Mouse (Mus musculus) embryo, embryonic 11.5 days (tissue): ENCODE results near the gene Gpa33.
A peak's percentile ranks its signal among the peaks of the same experiment; 100 is the strongest.

Experiments used
- DNase-seq: peaks from one replicate; pipeline ENCODE4 v3.0.0-alpha.2; 2012; ENCODE audit warnings: low read depth, low spot score

Gene Gpa33

DNA sequence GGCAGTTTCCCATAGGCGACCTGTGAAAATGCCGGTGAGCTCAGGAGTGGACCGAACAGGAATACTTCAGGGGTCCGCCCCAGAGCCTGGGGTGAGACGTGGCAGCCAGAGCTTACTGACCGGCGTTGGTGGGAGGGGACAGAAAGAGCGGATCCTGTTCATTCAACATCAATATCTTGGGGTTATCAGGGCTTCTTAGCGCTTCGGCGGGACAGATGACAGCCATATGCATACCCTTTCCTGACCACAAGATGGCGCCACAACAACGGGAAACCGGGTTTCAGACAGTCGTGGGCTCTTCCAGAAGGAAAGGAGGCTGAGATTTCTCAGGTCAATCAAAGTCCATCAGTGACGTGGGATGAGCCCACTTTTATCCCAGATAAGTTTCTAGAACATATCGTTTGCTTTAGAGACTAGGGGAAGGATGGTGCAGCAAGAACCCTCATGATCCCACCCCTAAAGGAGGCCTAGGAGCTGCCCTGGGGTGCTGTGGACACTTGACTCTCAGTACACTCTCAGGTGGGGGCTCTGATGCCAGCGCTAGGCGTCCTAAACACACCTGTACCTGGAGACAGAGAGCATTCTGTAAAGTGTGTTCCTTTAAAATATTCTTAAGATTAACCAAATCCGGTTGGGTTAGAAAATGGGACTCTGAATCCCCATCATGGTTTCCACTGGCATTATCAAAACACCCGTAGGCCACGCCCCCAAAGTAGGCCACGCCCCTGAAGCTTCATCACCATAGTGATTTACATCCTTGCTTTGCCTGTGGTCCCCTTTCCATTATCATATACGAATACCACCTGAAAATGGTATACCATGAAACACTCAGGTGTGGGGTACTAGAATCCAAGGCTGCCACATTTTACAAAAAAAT, 30.8 kb downstream of the Gpa33 start:
- DNase-seq: peak; percentile 59

DNA sequence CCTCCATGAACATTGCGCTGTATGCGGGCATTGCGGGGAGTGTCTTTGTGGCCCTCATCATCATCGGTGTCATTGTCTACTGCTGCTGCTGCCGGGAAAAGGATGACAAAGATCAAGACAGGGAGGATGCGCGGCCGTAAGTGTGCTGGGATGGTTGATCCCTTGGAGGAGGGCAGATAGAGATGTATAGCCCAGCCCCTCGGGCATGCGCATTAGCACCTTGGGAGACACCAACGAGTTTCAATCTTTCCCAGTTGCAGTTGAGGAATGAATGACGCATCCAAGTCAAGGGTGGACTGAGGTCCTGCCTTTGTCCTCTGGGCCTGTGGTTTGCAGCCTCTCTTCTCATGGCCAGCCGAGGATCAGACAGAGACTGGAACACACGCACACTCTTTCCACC, 34.5 kb downstream of the Gpa33 start:
- DNase-seq: no peak

DNA sequence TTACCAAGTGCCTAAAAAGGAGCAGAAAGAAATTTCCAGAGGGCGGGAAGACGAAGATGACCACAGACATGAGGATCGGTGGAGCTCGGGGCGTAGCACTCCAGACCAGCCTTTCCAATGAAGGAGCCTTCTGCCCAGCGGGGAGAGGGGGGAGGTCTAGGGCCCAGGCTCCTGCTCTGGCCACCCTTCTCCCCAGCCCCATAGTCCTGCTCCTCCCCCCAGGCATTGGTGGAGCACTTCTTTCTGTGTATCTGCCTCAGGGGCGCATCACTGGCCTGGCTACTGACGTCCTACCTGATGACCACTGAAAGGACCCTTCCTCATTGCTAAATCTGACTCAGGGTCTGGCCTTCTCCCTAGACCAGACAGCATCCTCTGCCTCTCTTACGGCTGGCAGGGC, 35.1 kb downstream of the Gpa33 start:
- no peak for DNase-seq

DNA sequence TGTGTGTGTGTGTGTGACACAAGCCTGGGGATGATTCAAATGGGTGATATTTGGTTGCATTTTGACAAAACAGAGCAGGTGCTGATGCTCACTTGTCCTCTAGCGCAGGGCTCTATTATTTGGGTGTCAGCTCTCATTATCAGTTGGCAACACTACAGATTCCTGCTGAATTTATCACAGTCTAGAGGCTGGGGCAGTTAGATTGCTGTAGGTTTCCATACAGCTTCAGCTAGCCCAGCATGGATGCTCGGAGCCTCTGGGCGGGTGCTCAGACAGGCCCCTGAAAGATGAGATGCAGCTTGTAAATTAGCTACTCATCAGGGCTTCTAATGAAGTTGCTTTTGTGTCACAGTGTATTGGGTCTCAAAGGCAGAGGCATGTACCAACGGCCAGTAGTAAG, 37.4 kb downstream of the Gpa33 start:
- DNase-seq: no peak

DNA sequence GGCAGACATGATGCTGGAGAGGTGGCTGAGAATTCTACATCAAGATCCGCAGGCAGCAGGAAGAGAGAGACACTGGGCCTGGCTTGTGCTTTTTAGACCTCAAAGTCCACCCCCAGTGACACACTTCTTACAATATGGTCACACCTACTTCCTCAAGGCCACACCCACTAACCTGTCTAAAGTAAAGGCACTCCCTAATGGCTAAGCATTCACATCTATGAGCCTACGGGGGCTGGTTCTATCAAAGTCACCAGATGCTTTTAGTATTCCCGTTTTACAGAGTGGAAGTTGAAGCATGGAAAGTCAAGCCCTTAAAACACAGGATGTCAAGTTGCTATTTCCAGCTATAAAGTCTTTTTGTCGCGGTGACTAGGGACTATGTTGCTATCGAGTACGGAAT, 38.0 kb downstream of the Gpa33 start:
- DNase-seq: no peak

DNA sequence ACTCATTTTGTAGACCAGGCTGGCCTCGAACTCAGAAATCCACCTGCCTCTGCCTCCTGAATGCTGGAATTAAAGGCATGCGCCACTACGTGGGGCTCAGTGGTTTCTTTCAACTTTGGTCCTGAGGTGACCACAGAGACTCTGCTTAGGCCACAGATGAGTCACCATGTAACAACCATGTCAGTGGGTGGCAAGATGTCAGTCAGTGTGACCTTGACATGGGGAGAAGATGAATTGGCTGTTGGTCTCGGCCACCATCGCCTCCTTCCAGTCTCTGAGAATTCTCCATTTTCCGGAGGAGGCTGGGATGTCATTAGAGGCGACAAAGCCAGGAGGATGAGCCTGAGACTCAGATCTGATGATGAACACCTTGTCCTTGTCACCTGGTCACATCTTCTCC, 39.7 kb downstream of the Gpa33 start:
- DNase-seq: no peak

DNA sequence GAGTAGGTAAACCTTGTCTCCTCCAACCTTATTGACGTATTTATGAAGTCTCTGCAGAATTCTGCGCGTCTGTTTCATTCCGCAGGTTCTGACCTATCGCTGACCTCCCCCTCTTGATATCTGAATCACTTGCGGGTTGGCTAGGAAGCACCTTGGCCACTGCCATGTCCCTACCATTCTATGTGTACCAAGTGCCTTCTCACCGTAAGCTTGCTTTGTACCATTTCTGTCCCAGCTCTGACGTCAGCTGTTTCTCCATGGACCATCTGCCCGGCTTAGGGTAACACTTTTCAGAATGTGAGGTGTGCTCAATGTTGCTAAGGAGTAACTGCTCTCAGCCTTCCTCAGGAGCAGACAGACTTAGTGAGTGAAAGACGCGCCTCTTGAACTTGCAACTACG, 40.8 kb downstream of the Gpa33 start:
- no peak for DNase-seq

DNA sequence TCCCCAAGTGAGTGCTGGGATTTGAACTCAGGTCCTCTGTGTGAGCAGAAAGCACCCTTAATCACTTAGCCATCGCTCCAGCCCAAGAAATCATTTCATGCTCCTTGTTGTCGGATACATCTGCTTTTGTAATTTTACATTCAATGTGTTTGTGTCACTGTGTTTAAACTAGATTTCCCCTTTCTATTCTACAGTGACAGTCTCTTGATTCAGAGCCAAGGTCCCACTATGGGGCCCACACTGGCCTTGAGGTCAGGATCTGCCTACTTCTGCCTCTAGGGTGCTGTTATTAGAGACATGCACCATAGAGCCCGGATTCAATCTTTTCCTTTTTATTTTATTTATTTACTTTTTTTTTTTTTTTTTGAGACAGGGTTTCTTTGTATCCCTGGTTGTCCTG, 43.0 kb downstream of the Gpa33 start:
- DNase-seq: no peak

DNA sequence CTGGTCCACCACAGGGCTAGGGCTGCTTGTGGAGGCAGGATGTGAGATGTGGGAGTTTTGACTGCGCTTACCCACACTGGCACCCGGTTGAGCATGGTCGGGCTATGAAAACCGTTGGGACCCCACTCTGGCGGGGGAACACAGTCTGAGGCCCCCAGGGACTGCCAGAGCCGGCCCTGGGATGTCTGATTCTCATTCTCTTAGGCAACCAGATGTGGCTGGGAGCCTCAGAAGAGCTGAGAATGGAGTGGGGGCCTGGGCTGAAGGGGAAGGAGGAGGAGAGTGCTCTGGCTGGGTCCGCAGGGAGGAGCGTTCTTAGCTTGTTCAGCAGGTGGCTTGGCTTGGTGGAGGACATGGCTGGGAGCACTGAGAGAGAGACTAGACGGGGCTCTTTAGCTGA, 43.6 kb downstream of the Gpa33 start:
- DNase-seq: no peak

DNA sequence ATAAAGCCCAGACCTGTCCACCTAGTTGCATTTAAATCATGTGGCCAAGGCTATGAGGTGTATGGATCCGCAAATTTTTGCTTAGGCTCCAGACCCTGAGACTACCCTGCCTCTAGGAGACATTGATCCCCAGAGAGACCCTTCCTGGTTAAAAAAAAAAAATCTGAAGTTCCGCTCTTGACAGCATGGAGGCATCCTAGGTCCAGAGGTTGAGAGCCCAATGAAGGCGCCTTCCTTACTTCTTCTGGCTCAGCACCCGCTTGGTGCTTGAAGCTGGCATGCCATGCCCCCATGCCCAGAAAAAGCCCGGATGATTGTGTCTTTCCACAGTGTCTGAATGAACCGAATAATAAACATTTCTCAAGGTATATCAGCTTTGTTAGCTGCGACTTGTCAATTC, 51.5 kb downstream of the Gpa33 start:
- DNase-seq: no peak

DNA sequence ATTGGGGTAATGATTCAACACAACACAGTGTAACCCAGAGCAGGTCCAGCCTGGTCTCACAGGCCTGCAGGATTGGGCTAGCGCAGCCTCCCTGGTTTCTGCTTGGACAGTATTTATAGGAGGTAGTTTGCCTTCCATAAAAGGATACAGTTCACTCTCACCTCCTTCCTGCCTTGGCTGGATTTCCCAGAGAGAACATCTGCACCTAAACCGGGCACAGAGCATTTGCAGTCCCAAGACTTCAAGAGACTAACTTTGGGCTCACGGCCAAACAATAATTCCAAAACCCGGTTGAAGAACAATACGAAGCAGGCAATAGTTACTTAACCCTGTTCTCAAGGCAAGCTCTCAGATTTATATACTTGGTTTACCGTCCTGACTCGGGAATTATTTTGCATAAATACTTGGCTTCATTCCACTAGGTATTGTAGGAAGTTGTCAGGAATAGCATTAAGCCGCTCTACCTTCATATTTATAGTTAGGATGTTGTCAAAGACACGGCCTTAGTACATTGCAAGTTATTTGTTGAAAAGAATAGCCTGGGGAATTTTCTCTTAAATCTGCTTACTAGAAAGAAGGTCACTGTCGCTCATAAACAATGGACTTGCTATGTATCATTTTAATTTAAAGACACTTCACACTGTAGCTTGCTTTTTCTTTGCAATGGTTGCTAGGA, 53.1 kb downstream of the Gpa33 start:
- no peak for DNase-seq

DNA sequence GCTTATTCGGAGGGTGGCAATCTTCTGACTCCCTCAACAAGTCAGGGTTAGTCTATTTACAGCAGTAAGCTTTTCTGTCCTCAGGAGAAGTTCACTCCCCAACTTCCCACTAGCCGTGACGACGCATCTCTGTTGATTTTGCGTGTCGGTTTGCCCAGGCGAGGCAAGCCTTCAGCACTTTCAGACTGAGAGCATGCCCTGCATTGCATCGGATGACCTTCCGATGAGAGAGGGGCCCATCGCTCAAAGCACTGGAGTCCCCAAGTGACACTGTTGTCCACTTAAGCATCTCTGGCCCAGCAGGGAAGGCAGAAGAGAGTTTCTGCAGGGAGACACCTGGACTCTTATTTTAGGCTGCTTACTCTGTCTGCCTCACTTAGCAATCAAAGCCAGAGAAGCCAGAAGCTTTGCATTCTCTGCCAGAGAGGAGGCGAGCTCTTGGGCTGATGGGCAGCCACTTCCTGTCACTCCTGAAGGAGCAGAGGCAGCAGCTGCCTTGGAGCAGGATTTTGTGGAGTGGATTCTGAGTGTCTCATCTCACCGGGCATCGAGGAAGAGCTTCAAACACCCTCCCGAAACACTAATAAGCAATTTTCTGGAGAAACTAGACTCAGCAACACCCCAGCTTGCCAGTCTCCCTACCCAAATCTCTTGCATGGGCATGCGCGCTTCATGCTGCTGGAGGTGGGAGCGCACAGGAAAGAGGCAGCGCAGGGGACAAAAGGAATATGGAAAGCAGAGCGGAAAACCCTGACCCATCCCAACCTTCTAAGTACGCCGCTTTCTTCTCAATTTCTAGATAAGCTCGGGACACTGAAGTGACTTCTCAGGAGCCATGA, 54.6 kb downstream of the Gpa33 start:
- no peak for DNase-seq

DNA sequence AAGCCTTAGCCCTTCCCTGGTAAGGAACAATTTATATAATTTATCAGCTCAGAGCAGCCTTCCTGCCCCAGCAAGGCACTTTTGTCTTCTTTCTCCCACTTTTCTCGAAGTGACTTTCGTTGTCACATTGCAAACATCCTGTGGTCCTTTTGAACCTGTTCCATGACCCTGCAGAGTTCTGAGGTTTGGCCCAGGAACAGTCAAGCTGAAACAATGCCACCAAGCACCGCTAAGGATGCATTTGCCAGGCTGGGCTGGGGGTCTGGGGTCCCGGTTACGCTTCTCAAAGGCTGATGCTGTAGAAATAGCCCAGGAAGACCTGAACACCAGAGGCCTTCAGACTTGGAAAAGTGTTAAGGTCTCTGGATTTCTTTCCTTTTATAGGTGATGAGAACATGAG, 55.3 kb downstream of the Gpa33 start:
- DNase-seq: no peak

DNA sequence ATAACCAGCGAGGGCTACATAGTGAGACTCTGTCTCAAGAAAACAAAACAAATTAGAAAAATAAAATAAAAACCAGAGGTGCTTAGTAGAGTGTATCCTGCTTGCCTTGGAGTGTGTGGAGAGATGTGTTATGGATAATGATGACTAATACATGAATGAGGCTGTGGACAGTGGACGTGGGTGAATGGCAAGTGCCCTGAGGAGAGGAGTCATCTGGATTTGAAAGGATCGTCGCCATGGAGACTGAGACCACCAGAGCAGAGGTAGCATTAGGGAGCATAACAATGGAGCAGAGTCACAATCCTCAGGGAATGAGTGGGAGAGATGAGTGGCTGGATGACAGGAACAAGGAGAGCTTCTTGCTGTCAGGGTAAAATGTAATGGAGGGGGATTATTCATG, 59.8 kb downstream of the Gpa33 start:
- no peak for DNase-seq

DNA sequence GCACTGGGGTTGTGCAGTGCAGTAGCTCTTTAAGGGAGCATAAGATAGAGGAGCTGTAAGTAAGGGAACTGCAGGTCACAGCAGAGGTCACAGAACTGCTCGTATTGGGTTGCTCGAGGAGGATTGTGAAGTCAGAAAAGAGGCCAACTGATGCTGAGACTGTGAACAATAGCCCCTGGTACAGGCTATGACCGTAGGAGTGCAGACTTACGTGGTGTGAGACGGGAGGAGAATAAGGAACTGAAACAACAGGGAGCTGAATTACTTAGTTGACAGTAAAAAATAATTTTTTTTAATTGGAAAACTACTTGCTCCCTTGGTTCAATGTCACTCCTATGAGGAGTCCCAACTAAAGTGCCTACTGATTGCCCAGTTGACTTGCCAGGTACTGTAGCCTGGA, 74.1 kb downstream of the Gpa33 start:
- no peak for DNase-seq

DNA sequence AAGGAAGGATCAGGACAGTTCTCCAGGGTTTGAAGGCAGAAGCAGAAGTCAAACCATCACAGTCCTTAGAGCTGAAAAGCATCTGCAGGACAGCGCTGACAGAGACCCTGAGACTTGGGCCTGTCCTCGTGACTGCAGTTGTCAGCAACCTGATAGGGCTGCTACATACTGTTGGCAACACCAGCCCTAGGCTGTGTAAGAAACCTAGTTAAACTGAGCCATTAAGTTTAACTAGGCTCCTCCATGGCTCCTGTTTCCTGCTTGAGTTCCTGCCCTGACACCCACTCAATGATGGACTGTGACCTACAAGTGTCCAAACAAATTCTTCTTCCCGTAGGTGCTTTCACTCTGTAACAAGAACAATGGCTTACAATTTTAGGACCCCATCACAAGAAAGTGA, 75.1 kb downstream of the Gpa33 start:
- no peak for DNase-seq

DNA sequence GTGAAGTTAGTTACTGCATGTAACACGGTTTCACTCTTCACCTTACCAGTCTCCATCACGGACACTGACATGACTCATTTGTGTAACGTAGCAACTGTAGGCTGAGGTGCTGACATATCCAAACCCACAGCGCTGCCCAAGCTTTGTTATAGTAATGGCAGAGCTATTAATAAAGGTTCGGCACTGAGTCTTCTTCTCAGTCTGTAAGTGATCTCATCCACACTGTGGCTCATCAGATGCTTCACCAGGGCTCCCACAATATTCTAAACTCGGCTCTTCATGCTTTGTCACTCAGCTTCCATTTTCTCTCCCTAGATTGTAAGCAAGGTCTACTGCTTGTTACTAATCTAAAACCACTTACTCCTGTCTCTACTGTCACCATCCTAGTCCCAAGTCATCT, 79.3 kb downstream of the Gpa33 start:
- no peak for DNase-seq

DNA sequence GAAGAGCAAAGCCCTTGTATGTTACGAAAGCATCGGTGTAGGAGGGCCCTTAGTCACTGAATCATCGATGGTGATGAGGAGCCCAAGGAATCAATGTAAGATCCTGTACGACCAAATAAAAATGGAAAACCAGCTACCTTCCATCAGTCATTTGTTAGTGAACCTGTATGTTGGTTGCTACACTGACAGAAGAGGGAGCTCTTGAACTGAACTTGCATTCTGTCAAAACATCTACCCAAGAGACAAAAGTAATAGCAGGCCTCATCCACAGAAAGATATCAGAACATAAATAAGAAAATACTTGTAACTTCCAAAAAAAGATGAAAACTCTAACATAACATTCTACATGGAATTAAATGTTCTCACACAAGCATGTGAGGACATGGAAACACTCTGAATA, 84.1 kb downstream of the Gpa33 start:
- DNase-seq: no peak
